Mouse (Mus musculus) embryonic stem cell, embryonic (primary cell): ENCODE data around the gene Hsd17b14.

ENCODE experiments used
- CTCF ChIA-PET, 4 experiments: fragments of 300-600 bp in 2 of 4; fragments of 350-600 bp in 2 of 4; sonication (Branson Sonifier 250); formaldehyde crosslinking; loops; one replicate each; lab custom pipeline; 2022; ENCODE audit warnings: inconsistent platforms in 2 of 4; lab: Charles Lee
- POLR2A ChIA-PET, 4 experiments: fragments of 300-600 bp in 2 of 4; fragments of 350-600 bp in 2 of 4; sonication (Branson Sonifier 250); formaldehyde crosslinking; loops; one replicate each; lab custom pipeline; 2022; ENCODE audit warnings: antibody characterized with exemption in 4 of 4, inconsistent platforms in 1 of 4; lab: Charles Lee

Gene Hsd17b14

DNA sequence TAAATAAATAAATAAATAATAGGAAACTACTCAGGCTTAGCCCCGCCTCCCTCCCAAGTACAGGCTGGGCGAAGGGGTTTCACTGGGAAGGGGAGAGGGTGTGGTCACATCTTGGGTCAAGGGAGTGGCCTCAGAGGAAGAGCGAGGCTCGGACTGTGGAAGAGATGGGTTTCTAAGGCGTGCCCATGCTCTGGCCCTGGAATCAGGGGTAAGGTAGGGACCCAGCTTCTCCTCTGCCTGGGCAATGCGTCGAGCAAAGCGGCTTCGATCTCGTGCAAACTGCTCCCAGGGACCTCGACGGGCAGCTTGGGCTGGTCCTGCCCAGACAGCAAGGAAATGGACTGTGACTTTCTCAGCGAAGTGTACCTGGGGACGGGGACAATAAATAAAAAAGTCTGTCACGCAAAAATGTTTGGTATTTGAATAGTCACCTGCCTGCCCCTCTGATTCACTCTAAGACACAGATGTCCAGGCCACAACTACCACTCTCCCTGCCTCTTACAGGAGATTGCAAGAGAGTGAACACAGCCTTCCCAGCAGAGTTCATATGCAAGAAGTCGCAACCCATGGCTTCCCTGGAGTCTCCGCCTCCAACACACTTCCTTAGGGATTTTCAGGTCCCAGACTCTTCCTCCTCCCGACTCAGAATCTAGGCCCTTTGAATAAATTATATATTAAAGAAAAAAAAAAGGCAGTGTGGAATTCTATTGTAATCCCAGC lies 31.6 kb upstream of the Hsd17b14 start:
- CTCF ChIA-PET: interaction anchor here in 2 of 4 experiments (1.2 to 1.5 kb wide), 3 partner anchors 15 to 57 kb away, joined by 3 to 4 read pairs (median 3); partner anchors contain the start of gene Bax (in 1 of the 2)
- POLR2A ChIA-PET: interaction anchor here (0.7 to 7.9 kb wide), 43 partner anchors 8 to 469 kb away, joined by 3 to 140 read pairs (median 6); partner anchors contain the start of genes Bax (in 4 of the 4), Bcat2 (in 2 of the 4), Hsd17b14 (in 2 of the 4) and Dhdh (in 1 of the 4)

DNA sequence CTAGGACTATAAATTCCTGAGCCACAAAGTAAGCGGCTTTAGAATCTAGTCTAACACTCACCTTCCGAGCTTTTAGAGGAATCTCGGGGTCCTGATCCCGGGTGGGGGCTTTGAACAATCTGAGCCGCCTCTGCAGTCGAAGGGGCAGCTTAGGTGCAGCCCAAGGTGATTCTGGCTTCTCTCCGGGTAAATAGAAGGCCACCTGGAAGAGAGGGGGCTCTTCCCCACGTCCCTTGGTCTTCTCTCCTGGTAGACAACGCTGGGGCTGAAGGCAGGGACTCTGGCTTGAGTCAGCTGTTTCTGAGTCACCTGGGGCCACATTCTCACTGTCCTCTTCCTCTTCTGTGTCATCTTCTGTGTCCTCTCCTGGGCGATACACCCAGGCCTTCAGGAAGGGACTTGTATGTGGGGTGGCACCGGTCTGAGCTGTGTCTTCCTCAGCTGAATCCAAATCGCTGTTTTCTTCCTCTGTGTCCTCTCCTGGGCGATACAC lies 31.0 kb upstream of the Hsd17b14 start:
- CTCF ChIA-PET: no interaction called here
- POLR2A ChIA-PET: interaction anchor here (0.7 to 7.9 kb wide), 29 partner anchors 9 to 255 kb away, joined by 3 to 140 read pairs (median 14); partner anchors contain the start of genes Bax (in 2 of the 4), Bcat2 (in 2 of the 4), Hsd17b14 (in 2 of the 4) and Dhdh (in 1 of the 4)

DNA sequence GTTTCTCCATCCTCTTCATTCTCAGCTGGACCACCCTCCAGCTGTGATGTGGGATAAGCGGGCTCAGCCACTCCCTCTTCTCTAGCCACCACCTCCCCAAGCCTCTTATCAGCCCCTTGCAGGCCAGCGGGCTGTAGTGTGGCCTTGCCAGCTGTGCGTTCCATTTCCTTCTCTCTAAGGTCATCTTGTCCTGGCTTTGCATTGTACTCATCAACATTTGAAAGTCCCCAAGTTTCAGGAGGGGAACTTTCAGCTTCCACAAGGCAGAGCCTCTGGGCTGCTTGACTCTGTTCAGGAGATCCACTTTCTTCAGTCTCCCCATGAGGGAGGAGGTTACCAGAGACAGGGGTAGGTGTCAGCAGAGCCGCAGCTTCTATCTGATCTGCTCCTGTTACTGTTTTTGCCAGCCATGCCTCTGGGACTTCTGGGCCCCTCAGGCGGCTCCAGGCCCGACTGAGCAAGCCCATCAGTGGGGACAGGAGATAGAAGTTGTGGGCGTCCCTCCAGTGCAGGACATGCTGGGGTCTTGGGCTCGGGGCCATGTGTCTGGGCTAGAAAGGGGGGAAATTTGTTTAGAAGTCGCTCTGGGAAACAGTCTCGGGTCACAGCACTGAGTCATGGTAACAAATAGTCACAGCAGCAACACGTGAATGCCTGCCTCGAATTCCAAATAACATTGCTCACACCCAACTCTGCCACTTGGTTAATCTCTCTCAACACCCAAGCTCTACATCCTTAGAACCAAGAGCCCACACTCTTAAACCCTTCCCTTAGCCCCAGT lies 29.7 kb upstream of the Hsd17b14 start:
- POLR2A ChIA-PET: interaction anchor here (0.5 to 7.9 kb wide), 87 partner anchors 8 to 797 kb away, joined by 3 to 140 read pairs (median 7); partner anchors contain the start of genes Bax (in 3 of the 4), Hsd17b14 (in 3 of the 4), Bcat2 (in 2 of the 4) and Ftl1 (in 2 of the 4)
- CTCF ChIA-PET: interaction anchor here in 2 of 4 experiments (0.5 to 1.3 kb wide), 6 partner anchors 10 to 259 kb away, joined by 3 read pairs; partner anchors contain the start of gene Tulp2 (in 1 of the 2)

DNA sequence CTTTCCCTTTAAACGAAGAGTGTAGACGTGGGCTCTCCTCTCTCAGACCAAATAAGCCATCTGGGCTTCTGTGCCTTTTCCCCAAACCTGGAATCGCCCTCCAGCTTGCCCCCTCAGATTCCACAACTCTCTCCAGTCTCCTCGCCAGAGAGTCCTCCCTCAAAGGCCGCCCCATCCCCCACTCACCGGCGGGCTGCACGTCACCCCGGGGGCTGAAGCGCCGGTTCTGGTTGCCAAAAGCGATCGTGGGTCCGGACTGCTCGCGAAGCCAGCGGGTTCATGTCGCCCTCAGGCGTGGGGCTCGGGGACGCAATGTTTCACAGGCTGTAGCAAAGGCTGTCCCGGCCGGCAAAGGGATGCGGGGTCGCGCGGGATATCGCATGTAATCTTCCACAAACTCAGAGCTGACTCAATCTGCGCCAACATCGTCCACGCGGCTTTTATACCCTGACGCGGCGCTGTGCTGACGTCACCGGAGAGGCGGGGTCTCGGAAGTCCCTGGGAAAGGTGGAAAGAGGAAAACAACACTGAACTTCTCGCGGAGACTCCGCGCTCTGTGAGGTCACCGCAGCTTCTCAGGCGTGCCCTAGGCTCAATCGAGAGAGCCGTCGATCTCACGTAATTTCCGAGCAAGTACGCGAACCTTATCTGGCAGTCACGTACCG lies 28.8 kb upstream of the Hsd17b14 start, which contains the start of the genes Ppp1r15a and Plekha4:
Gene Ppp1r15a, minus strand, starts transcription at position 460 of the 665 bp plus-strand sequence.
Gene Plekha4, plus strand, starts transcription at position 522 of the 665 bp plus-strand sequence.
- ChIA-PET POLR2A (interaction anchor here (0.6 to 7.9 kb wide), 166 partner anchors 8 to 828 kb away, joined by 3 to 140 read pairs (median 5); partner anchors contain the start of genes Ftl1 (in 4 of the 4), Bax (in 3 of the 4), Bcat2 (in 3 of the 4) and Fut1 (in 3 of the 4)), CTCF (interaction anchor here in 2 of 4 experiments (0.6 to 1.3 kb wide), 11 partner anchors 9 to 67 kb away, joined by 3 to 9 read pairs (median 3); partner anchors contain the start of gene Tulp2 (in 1 of the 2))

DNA sequence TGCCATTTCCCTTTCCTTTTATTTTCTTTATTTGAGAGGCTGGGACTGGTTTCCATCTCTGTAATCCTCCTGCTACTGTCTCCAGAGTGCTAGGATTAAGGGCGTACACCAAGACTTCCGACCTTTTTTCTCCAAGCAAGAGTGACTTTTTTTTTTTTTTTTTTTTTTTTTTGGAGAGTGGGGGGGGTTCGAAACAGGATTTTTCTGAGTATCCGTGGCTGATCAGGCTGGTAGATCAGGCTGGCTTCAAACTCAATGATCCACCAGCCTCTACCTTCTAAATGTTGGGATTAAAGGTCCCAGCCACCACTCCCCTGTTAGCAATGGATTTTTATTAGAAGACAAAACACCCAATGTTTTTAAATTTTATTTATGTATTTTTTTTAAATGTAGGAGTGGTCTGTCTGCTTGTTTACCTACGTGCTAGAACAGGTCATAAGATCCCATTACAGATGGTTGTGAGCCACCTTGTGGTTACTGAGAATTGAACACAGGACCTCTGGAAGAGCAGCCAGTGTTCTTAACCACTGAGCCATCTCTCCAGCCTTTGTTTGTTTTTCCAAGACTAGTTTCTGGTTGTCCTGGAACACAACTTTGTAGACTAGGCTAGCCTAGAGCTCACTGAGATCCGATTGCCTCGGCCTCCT lies 28.1 kb upstream of the Hsd17b14 start:
- POLR2A ChIA-PET: interaction anchor here (0.6 to 7.9 kb wide), 155 partner anchors 8 to 825 kb away, joined by 3 to 140 read pairs (median 5); partner anchors contain the start of genes Ftl1 (in 4 of the 4), Bax (in 3 of the 4), Bcat2 (in 3 of the 4) and Fut1 (in 3 of the 4)
- CTCF ChIA-PET: interaction anchor here in 3 of 4 experiments (0.6 to 1.3 kb wide), 9 partner anchors 10 to 67 kb away, joined by 3 to 9 read pairs (median 3); no protein-coding TSS in a partner anchor

DNA sequence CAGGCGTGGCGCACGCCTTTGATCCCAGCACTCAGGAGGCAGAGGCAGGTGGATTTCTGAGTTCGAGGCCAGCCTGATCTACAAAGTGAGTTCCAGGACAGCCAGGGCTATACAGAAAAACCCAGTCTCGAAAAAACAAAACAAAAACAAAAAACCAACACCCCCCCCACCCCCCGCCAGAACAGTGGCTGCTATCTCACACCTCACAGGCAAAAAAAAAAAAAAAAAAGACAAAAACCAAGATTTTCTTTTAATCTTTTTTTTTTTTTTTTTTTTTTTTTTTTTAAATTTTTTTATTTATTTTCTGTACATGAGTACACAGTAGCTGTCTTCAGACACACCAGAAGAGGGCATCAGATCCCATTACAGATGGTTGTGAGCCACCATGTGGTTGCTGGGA lies 27.5 kb upstream of the Hsd17b14 start:
- ChIA-PET POLR2A (interaction anchor here in 3 of 4 experiments (0.6 to 7.9 kb wide), 41 partner anchors 8 to 194 kb away, joined by 3 to 140 read pairs (median 12); partner anchors contain the start of genes Hsd17b14 (in 3 of the 3), Bax (in 2 of the 3), Bcat2 (in 2 of the 3) and Fut1 (in 2 of the 3)), CTCF (interaction anchor here in 2 of 4 experiments (0.6 to 1.2 kb wide), 3 partner anchors 9 to 23 kb away, joined by 3 to 4 read pairs (median 4); no protein-coding TSS in a partner anchor)

DNA sequence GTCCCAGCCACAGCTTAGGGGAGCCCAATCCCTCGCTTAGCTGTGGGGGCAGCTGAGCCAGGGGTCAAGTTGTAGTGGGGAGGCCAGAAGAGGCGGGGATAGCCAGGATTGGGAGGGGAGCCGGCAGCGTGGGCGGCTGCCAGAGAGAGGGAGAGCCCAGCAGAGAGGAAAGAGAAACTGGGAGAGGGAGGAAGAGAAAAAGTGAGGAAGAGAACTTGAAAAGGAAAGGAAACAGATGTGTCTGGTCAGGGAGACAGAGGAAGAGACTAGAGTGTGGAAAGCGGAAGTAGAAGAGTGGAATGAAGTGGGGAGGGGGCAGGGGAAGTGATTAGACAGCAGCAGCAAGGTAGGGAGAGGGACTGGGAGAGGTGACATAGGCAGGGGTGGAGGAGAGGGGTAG lies 25.2 kb upstream of the Hsd17b14 start:
- ChIA-PET CTCF (interaction anchor here in 2 of 4 experiments (0.5 to 2.4 kb wide), 3 partner anchors 60 to 403 kb away, joined by 3 to 6 read pairs (median 3); no protein-coding TSS in a partner anchor), POLR2A (interaction anchor here in 3 of 4 experiments (0.7 to 5.5 kb wide), 15 partner anchors 8 to 225 kb away, joined by 3 to 56 read pairs (median 5); partner anchors contain the start of gene Ftl1 (in 1 of the 3))

DNA sequence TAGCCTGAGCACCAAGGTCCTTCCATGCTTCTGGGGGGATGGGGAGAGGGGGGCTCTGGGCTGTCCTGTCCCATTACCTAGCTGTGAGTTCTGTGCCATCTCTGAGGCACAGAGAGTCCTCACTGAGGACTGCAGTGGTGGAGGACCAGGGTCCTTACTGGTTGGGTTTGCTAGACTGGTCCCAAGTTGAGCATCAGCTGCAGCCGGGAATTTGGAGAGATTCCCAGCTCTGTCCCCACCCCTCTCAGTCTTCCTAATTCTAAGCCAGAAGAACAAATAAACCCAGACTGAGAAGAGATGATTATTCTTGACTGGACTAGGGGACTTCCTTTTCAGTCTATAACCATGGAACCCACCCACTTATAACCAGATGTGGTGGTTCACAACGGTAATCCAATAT lies 24.1 kb upstream of the Hsd17b14 start:
- ChIA-PET CTCF (interaction anchor here in 3 of 4 experiments (0.7 to 1.0 kb wide), 3 partner anchors 9 to 308 kb away, joined by 3 to 9 read pairs (median 4); no protein-coding TSS in a partner anchor), POLR2A (interaction anchor here in 3 of 4 experiments (1.0 to 1.3 kb wide), 10 partner anchors 8 to 71 kb away, joined by 3 to 6 read pairs (median 4); partner anchors contain the start of genes Ftl1 (in 1 of the 3) and Nucb1 (in 1 of the 3))

DNA sequence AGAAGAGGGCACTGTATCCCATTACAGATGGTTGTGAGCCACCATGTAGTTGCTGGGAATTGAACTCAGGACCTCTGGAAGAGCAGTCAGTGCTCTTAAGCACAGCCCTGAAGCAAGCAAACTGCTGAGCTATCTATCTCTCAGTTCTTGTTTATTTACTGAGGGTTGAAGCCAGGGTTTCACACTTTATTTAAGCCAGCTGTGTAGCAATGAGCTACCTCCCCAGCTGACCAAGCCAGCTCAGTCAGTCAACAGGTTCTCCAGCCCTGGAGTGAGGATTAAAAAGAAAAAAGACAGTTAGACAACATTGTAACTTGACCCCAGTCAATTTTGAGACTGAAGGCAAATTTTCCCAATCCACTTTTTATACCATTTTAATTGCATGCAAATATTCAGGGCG lies 19.0 kb upstream of the Hsd17b14 start:
- ChIA-PET POLR2A (interaction anchor here in 3 of 4 experiments (0.6 to 3.2 kb wide), 19 partner anchors 9 to 181 kb away, joined by 3 to 20 read pairs (median 4); partner anchors contain the start of genes Plekha4 (in 3 of the 3), Ppp1r15a (in 3 of the 3) and Ftl1 (in 1 of the 3)), CTCF (interaction anchor here (0.5 to 1.1 kb wide), 9 partner anchors 8 to 169 kb away, joined by 3 to 10 read pairs (median 4); partner anchors contain the start of gene Ppfia3 (in 1 of the 4))

DNA sequence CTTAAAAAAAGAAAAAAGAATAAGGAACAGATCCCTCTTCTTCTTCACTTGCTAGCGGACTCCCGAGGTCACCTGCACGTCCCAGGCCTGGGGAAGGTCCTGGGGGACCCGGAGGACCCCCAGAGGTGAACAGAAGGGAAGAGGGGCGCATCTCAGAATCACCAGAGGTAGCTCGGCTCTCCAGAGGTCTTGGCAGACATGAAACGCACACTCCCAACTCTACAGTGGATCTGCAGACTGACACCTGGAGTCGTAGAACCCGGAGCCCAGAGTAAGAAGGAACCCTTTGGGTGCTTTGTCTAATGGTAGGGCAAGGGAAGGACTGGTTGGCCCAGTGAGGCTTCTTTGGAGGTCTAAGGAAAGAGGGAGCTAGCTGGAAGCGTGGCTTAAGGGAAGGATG lies 17.1 kb upstream of the Hsd17b14 start:
- ChIA-PET POLR2A (interaction anchor here in 3 of 4 experiments (0.7 to 6.1 kb wide), 14 partner anchors 11 to 172 kb away, joined by 3 to 79 read pairs (median 5); partner anchors contain the start of genes Plekha4 (in 3 of the 3), Ppp1r15a (in 3 of the 3), Ftl1 (in 2 of the 3) and Hsd17b14 (in 1 of the 3)), CTCF (interaction anchor here in 3 of 4 experiments (0.7 to 1.5 kb wide), 5 partner anchors 51 to 102 kb away, joined by 3 to 7 read pairs (median 3); no protein-coding TSS in a partner anchor)

DNA sequence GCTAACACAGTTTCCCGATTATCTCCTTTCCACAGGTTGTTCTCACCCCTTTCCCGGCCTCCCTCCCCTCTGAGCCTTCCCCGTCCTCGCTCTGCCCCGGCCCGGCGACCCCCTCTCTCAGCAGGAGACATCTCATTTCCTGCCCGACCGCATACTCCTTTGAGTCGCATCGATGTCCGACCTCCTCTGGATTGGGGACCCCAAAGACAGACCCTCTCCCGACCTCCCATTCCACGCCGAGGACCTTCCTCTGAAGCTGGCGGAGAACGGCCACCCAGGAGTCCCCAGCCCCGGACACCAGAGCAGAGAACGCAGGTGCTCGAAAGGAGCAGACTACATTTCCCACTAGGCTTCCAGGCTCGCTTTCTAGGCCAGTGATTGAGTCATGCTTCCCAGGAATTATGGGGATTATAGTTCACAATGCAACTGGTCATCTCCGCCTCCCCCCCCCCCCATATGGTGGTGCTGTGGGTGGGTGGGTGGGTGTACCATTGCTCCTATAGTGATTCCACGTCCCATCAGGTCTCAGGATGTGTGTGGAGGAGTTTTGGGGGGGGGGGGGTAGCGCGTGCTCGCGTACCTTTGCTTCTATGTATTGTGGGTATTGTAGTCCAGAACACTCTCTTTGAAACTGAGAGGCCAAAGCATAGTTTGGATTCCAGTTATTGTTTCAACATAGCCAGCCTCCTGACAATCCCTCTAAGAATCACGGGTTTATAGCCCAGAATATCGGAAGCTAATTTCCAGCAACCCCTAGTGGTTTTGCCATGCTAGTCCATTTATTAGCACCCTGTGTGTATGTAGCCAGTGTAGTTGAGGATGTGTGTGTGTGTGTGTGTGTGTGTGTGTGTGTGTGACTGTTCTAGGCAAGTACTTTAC lies 16.3 kb upstream of the Hsd17b14 start:
- CTCF ChIA-PET: interaction anchor here in 3 of 4 experiments (0.6 to 1.5 kb wide), 11 partner anchors 17 to 125 kb away, joined by 3 to 14 read pairs (median 3); partner anchors contain the start of gene Ntf5 (in 1 of the 3)

DNA sequence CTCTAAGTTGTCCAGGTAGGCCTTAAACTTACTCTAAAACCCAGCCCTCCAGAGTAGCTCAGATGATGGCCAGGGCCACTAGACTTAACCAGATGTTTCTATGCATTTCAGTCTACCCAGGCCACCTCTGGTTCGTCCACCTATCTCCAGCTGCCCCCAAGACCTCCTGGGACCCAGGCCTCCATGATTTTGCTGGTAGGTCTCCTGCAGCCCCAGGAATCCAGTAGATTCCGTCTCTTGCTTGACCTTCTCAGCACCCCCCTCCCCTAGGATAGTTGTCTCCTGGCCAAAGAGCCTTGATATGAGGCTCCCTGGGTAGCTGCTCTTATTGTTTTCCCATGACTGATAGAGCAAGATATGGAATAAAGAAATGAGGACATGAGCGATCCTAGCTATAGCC lies 15.6 kb upstream of the Hsd17b14 start:
- ChIA-PET POLR2A (interaction anchor here in 3 of 4 experiments (0.6 to 6.1 kb wide), 35 partner anchors 8 to 538 kb away, joined by 3 to 79 read pairs (median 4); partner anchors contain the start of genes Plekha4 (in 3 of the 3), Ppp1r15a (in 3 of the 3), Ftl1 (in 2 of the 3) and Hsd17b14 (in 2 of the 3)), CTCF (interaction anchor here in 3 of 4 experiments (0.6 to 1.5 kb wide), 10 partner anchors 17 to 126 kb away, joined by 3 to 14 read pairs (median 3); partner anchors contain the start of genes Bax (in 1 of the 3) and Ntf5 (in 1 of the 3))

More for the DNA sequence above, 16.3 kb upstream of the Hsd17b14 start:
- POLR2A ChIA-PET: interaction anchor here in 3 of 4 experiments (0.6 to 6.1 kb wide), 40 partner anchors 8 to 537 kb away, joined by 3 to 79 read pairs (median 4); partner anchors contain the start of genes Ftl1 (in 3 of the 3), Plekha4 (in 3 of the 3), Ppp1r15a (in 3 of the 3) and Hsd17b14 (in 2 of the 3)

DNA sequence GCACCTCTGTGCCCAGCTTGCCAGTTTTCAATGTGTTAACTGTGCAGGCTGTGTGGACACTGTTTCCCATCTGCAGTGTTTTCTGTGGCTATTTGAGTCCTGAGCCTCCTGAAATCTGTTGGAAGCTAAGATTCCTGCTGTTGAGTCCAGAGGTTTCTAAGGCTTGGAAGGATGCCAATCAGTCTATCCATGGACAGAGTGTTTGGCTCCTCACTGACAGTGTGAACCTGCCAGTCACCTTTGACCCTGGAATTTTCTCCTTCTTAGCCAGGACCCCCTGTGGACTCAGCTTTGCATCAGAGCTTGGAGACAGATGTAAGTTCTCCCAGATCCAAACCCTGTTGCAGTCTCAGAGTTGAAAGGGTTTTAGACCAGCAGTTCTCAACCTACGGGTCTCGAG lies 14.5 kb upstream of the Hsd17b14 start:
- POLR2A ChIA-PET: interaction anchor here in 3 of 4 experiments (0.7 to 6.1 kb wide), 18 partner anchors 10 to 178 kb away, joined by 3 to 79 read pairs (median 3); partner anchors contain the start of genes Plekha4 (in 3 of the 3), Ppp1r15a (in 3 of the 3), Hsd17b14 (in 2 of the 3) and Bax (in 1 of the 3)
- CTCF ChIA-PET: interaction anchor here in 3 of 4 experiments (0.5 to 2.1 kb wide), 5 partner anchors 15 to 72 kb away, joined by 3 to 5 read pairs (median 3); no protein-coding TSS in a partner anchor
